In the genomic region with DNA sequence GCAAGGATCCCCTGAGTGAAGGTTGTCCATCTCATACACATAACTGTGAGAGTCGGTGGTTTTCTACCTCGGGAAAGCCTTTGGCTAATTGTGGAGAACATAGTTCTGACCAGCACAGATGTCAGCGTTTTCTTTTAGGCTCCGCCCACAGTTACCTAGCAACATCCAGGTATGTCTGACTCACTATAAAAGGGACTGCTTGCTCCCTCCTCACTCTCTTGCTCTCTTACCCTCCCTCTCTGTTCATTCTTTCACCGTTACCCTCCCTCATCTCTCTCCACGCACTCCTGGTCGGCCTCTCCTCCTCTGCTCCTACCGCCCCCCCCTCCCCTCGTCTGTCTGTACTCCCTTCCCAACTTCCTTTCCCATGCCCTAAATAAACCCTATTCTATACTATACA, we compare ENCODE assay signal across 9 mouse cellular contexts. TPM values are rescaled to one million over a fixed set of nuclear protein-coding genes. Genes with fewer than 3 reads are reported as not detected.
DNase-seq lines count a peak whose midpoint lies in the region; ATAC-seq lines count a peak whose summit lies in the region.
"Had no signal": no experiment of that assay in that cellular context is flagged by ENCODE, and none has a peak within 500 bp of the region (broad histone marks: within the 10 kb centered on the region; RNA-seq: fewer than 3 reads in every experiment).

No protein-coding gene starts in this region.

- no peak overlapping the region for H3K4me3 ChIP-seq in forebrain, embryonic 11.5 days (ENCODE audit: low read depth, low read length)
- H3K4me3 ChIP-seq in forebrain, embryonic 10.5 days: no peak overlapping the region
- no peak overlapping the region for H3K4me3 ChIP-seq in heart, embryonic 10.5 days
- H3K4me3 ChIP-seq: liver, embryonic 15.5 days had no signal

- H3K9me3 ChIP-seq in forebrain, embryonic 11.5 days (ENCODE audit: control insufficient read depth, low read length): no peaks in the 10 kb centered on the region
- H3K9me3 ChIP-seq in forebrain, embryonic 10.5 days: no peaks in the 10 kb centered on the region
- H3K9me3 ChIP-seq in heart, embryonic 10.5 days: no peaks in the 10 kb centered on the region
- H3K9me3 ChIP-seq: liver, embryonic 15.5 days had no signal

- H3K4me1 ChIP-seq in forebrain, embryonic 11.5 days (replicated peaks; ENCODE audit: control insufficient read depth, insufficient read depth, low read length): no peaks in the 10 kb centered on the region; the same call in 1 of the 2 replicates
- peaks cover 14% of the 10 kb centered on the region for H3K4me1 ChIP-seq in forebrain, embryonic 10.5 days
- peaks cover 9% of the 10 kb centered on the region; the same call in 1 of the 2 replicates for H3K4me1 ChIP-seq in heart, embryonic 10.5 days
- H3K4me1 ChIP-seq: liver, embryonic 15.5 days had no signal

- no peaks in the 10 kb centered on the region for H3K27me3 ChIP-seq in forebrain, embryonic 11.5 days (ENCODE audit: control insufficient read depth, insufficient read depth, low read length)
- 0 out of 2 replicates have a peak, but pooled peaks cover 4% of the 10 kb centered on the region for H3K27me3 ChIP-seq in forebrain, embryonic 10.5 days (ENCODE audit: poor library complexity, severe bottlenecking)
- peaks cover 3% of the 10 kb centered on the region; the same call in 1 of the 2 replicates for H3K27me3 ChIP-seq in heart, embryonic 10.5 days (ENCODE audit: insufficient read depth, poor library complexity, severe bottlenecking)
- H3K27me3 ChIP-seq: liver, embryonic 15.5 days had no signal

- 0 out of 2 replicates have a peak, but pooled peaks have one; percentile 24 for ATAC-seq in forebrain, embryonic 11.5 days (replicated peaks; ENCODE audit: low FRiP score)

- no peak for DNase-seq in forebrain, embryonic 11.5 days (ENCODE audit: low spot score)
- DNase-seq in forebrain, embryonic 10.5 days (ENCODE audit: extremely low spot score, low spot score): no peak
- DNase-seq in ZHBTc4 (ENCODE audit: low read depth, low spot score): peak; percentile 62
- peak; percentile 69 for DNase-seq in kidney, adult 11 months
- peak; percentile 80 for DNase-seq in lung, postnatal 36 days
- DNase-seq in testis, postnatal 10 days (ENCODE audit: low spot score): no peak
- no peak for DNase-seq in ovary, adult 18-20 months (ENCODE audit: low spot score)
- DNase-seq in heart, embryonic 10.5 days (ENCODE audit: low spot score): no peak

- H3K4me2 ChIP-seq in forebrain, embryonic 11.5 days (ENCODE audit: low read depth, low read length, severe bottlenecking): no peak overlapping the region
- H3K4me2 ChIP-seq: liver, embryonic 15.5 days had no signal

- no peaks in the 10 kb centered on the region for H3K36me3 ChIP-seq in forebrain, embryonic 11.5 days (ENCODE audit: control insufficient read depth, insufficient read depth, low read length)
- no peaks in the 10 kb centered on the region for H3K36me3 ChIP-seq in forebrain, embryonic 10.5 days (replicated peaks)
- no peaks in the 10 kb centered on the region for H3K36me3 ChIP-seq in heart, embryonic 10.5 days
- H3K36me3 ChIP-seq: liver, embryonic 15.5 days had no signal

- WGBS in forebrain, embryonic 11.5 days: 27% methylated on average over 9 of the region's 9 CpGs
- 33% methylated on average over 9 of the region's 9 CpGs for WGBS in forebrain, embryonic 10.5 days
- WGBS in heart, embryonic 10.5 days: 30% methylated on average over 9 of the region's 9 CpGs

- H3K9ac ChIP-seq in forebrain, embryonic 11.5 days (ENCODE audit: low read length): no peak overlapping the region
- H3K9ac ChIP-seq: liver, embryonic 15.5 days had no signal

- H3K27ac ChIP-seq in forebrain, embryonic 11.5 days (ENCODE audit: low read depth, low read length): no peak overlapping the region
- no peak overlapping the region for H3K27ac ChIP-seq in forebrain, embryonic 10.5 days
- H3K27ac ChIP-seq in heart, embryonic 10.5 days: no peak overlapping the region
- H3K27ac ChIP-seq: liver, embryonic 15.5 days had no signal

RNA-seq across cellular contexts. Expression of a gene that starts 11.5 kb away (rescaled TPM):
- polyA plus RNA-seq in forebrain, embryonic 11.5 days (2014; fragmentation: Nextera tagmentation; extraction: Ambion mirVana): not detected in 2 replicates
- polyA plus RNA-seq in forebrain, embryonic 10.5 days (2016; fragmentation: Nextera tagmentation; extraction: Ambion mirVana): not detected in 2 replicates
- 0.05 and 0.28 TPM in 2 replicates for polyA plus RNA-seq in heart, embryonic 10.5 days (2016; fragmentation: Nextera tagmentation; extraction: Ambion mirVana)

RNA-seq across cellular contexts. Expression of a gene that starts 51.6 kb away (rescaled TPM):
- 392 and 414 TPM in 2 replicates for polyA plus RNA-seq in forebrain, embryonic 11.5 days (2014; fragmentation: Nextera tagmentation; extraction: Ambion mirVana)
- polyA plus RNA-seq in forebrain, embryonic 10.5 days (2016; fragmentation: Nextera tagmentation; extraction: Ambion mirVana): 442 and 447 TPM in 2 replicates
- polyA plus RNA-seq in heart, embryonic 10.5 days (2016; fragmentation: Nextera tagmentation; extraction: Ambion mirVana): 320 and 354 TPM in 2 replicates

Comparison
In these comparisons a context has a peak if more than half of its experiments do, and no peak if none do; other contexts are left out.
1. DNase-seq: peak in ZHBTc4 (single experiment), kidney, adult 11 months (single experiment) and lung, postnatal 36 days (single experiment); none in forebrain, embryonic 11.5 days (single experiment), forebrain, embryonic 10.5 days (single experiment), testis, postnatal 10 days (single experiment), ovary, adult 18-20 months (single experiment) and heart, embryonic 10.5 days (single experiment).